Mouse (Mus musculus) lung, adult 10 weeks (tissue): ENCODE data around the gene Zfp493. TPM values are rescaled to one million over a fixed set of nuclear protein-coding genes. Genes with fewer than 3 reads are reported as not detected.

ENCODE experiments used
- polyA plus RNA-seq: library from polyadenylated mRNA; stranded (reverse); fragments of 350-450 nt; fragmentation: Illumina TruSeq; extraction: RNeasy Lipid Tissue Mini Kit (QIAGEN cat#74804); gene quantifications from one replicate; pipeline ENCODE4 v1.2.3, GENCODE M21; 2014; ENCODE audit warnings: low read depth, low replicate concordance; ENCODE audit not compliant: insufficient read depth

The Zfp493 gene
- 1.5 TPM for polyA plus RNA-seq

GRCm38 (mm10) chr13:67779265-67780221, at the start of gene Zfp493:
TSS of gene Zfp493 (plus strand) at chr13:67779693.

GRCm38 (mm10) chr13:67754333-67755306, 24.9 kb upstream of the Zfp493 start, which contains the start of gene Zfp85:
TSS of gene Zfp85 (minus strand) at chr13:67755228.

GRCm38 (mm10) chr13:67813710-67814660, 34.5 kb downstream of the Zfp493 start, which contains the start of gene Zfp273:
TSS of gene Zfp273 (plus strand) at chr13:67813740.

GRCm38 (mm10) chr13:67830911-67831336, 51.4 kb downstream of the Zfp493 start, which contains the start of gene Gm10037:
TSS of gene Gm10037 (plus strand) at chr13:67831106.

Other genes with a start within 250 kb of the Zfp493 start
- 4.4 TPM for gene Zfp748, start 225.9 kb upstream of the Zfp493 start, polyA plus RNA-seq
- 3.4 TPM for gene Zfp729b, start 170.0 kb upstream of the Zfp493 start, polyA plus RNA-seq
- not detected for gene Gm49345, start 141.9 kb upstream of the Zfp493 start, polyA plus RNA-seq
- gene Zfp729a, start 141.9 kb upstream of the Zfp493 start, polyA plus RNA-seq = 6.4 TPM
- 3.3 TPM for gene Zfp738, start 92.6 kb upstream of the Zfp493 start, polyA plus RNA-seq
- 3.7 TPM for gene Zfp65, start 50.5 kb upstream of the Zfp493 start, polyA plus RNA-seq
- gene Zfp85, start 24.5 kb upstream of the Zfp493 start, polyA plus RNA-seq = 3.4 TPM
- gene Zfp273, start 34.0 kb downstream of the Zfp493 start, polyA plus RNA-seq = 2.9 TPM
- 2.6 TPM for gene Gm10037, start 51.4 kb downstream of the Zfp493 start, polyA plus RNA-seq
- gene BC048507, start 83.6 kb downstream of the Zfp493 start, polyA plus RNA-seq = not detected